Comparison of ENCODE assay signal across 7 mouse cellular contexts in genomic region chr2:59437684-59438393, GRCm38 (mm10). TPM values are rescaled to one million over a fixed set of nuclear protein-coding genes. Genes with fewer than 3 reads are reported as not detected.
DNase-seq lines count a peak whose midpoint lies in the region; ATAC-seq and TF ChIP-seq lines count a peak whose summit lies in the region.

No protein-coding gene starts in this region.

- no peak overlapping the region for H3K9ac ChIP-seq in intestine, embryonic 15.5 days
- H3K9ac ChIP-seq in stomach, embryonic 16.5 days (ENCODE audit: low read length), result peak overlapping the region; percentile 51

- H3K36me3 ChIP-seq in intestine, embryonic 15.5 days, result no peaks in the 10 kb centered on the region
- H3K36me3 ChIP-seq in stomach, embryonic 16.5 days (ENCODE audit: control insufficient read depth, insufficient read depth, low read length), result no peaks in the 10 kb centered on the region

- peaks cover 2% of the 10 kb centered on the region; the same call in 1 of the 2 replicates for H3K4me1 ChIP-seq in intestine, embryonic 15.5 days (replicated peaks)
- peaks cover 6% of the 10 kb centered on the region; the same call in 1 of the 2 replicates for H3K4me1 ChIP-seq in stomach, embryonic 16.5 days (ENCODE audit: control insufficient read depth, insufficient read depth, low read length)

- H3K9me3 ChIP-seq in intestine, embryonic 15.5 days, result no peaks in the 10 kb centered on the region
- no peaks in the 10 kb centered on the region for H3K9me3 ChIP-seq in stomach, embryonic 16.5 days (replicated peaks; ENCODE audit: control insufficient read depth, low read length)

- in situ Hi-C loops in Patski (cut with MboI; ENCODE audit: low pct_unique_long_range_greater_than_20kb), result loop anchor here (10.0 kb wide), 1 partner anchor 733 kb away; no protein-coding TSS in a partner anchor

- POLR2A ChIA-PET in Patski (lab: Charles Lee), result interaction anchor here (0.6 to 0.8 kb wide), 4 partner anchors 82 to 700 kb away, joined by 3 to 11 read pairs (median 4); no protein-coding TSS in a partner anchor

- H3K4me3 ChIP-seq in gastrocnemius, adult 2 months, result peak overlapping the region; percentile 67
- no peak overlapping the region for H3K4me3 ChIP-seq in intestine, embryonic 15.5 days (replicated peaks)
- H3K4me3 ChIP-seq in left cerebral cortex, adult 2 months, result peak overlapping the region; percentile 35
- H3K4me3 ChIP-seq in stomach, embryonic 16.5 days (replicated peaks; ENCODE audit: low read length), result peak overlapping the region; percentile 31

- no peak for TF ChIP-seq CTCF in Patski (IDR thresholded peaks at IDR 0.05)
- TF ChIP-seq CTCF in gastrocnemius, adult 2 months (IDR thresholded peaks at IDR 0.05), result no peak
- no peak for TF ChIP-seq CTCF in left cerebral cortex, adult 2 months (IDR thresholded peaks at IDR 0.05)

- 65% methylated on average over 12 of the region's 12 CpGs for whole genome bisulfite sequencing in intestine, embryonic 15.5 days
- 51% methylated on average over 12 of the region's 12 CpGs for WGBS in stomach, embryonic 16.5 days

- DNase-seq in Patski (ENCODE audit: low read depth, low spot score), result peak; percentile 84
- peak; percentile 52 for DNase-seq in brain, embryonic 18.5 days (ENCODE audit: low read depth, low spot score)
- DNase-seq in gastrocnemius, adult 2 months, result peak; percentile 62
- peak; percentile 71 for DNase-seq in left cerebral cortex, adult 2 months (ENCODE audit: extremely low spot score in 1 of 2, low spot score in 2 of 2)

- CTCF ChIA-PET in Patski (lab: Charles Lee), result interaction anchor here (0.7 to 2.8 kb wide), 12 partner anchors 28 to 757 kb away, joined by 3 to 14 read pairs (median 3); no protein-coding TSS in a partner anchor

- ATAC-seq in Patski, result peak; percentile 60
- ATAC-seq in intestine, embryonic 15.5 days, result peak; percentile 66
- peak; percentile 75 for ATAC-seq in megakaryocyte-erythroid progenitor cell, adult 5-6 weeks (replicated peaks; ENCODE audit: low FRiP score, low TSS enrichment, poor library complexity, severe bottlenecking)
- peak; percentile 62 for ATAC-seq in stomach, embryonic 16.5 days (ENCODE audit: insufficient read depth, low FRiP score)

- H3K4me2 ChIP-seq in intestine, embryonic 15.5 days (replicated peaks), result peak overlapping the region; percentile 42
- H3K4me2 ChIP-seq in stomach, embryonic 16.5 days (ENCODE audit: low read depth, low read length), result peak overlapping the region; percentile 51

- H3K27ac ChIP-seq in gastrocnemius, adult 2 months, result peak overlapping the region; percentile 89
- no peak overlapping the region for H3K27ac ChIP-seq in intestine, embryonic 15.5 days
- peak overlapping the region; percentile 45 for H3K27ac ChIP-seq in left cerebral cortex, adult 2 months
- peak overlapping the region; percentile 85 for H3K27ac ChIP-seq in stomach, embryonic 16.5 days (ENCODE audit: low read length)

- no peaks in the 10 kb centered on the region for H3K27me3 ChIP-seq in Patski
- H3K27me3 ChIP-seq in intestine, embryonic 15.5 days (replicated peaks), result no peaks in the 10 kb centered on the region
- H3K27me3 ChIP-seq in stomach, embryonic 16.5 days (ENCODE audit: control insufficient read depth, insufficient read depth, low read length), result no peaks in the 10 kb centered on the region

- intact Hi-C loops in gastrocnemius, adult 2 months (cut with DNase I), result loop anchor here (5.0 to 10.0 kb wide), 4 partner anchors 276 to 963 kb away; partner anchors contain the start of genes Ccdc148, Gm17409 and Pkp4
- intact Hi-C loops in left cerebral cortex, adult 2 months (cut with DNase I), result loop anchor here (1.0 to 5.0 kb wide), 4 partner anchors 277 to 758 kb away; partner anchors contain the start of genes Ccdc148 and Pkp4

RNA-seq across cellular contexts. Expression of gene Dapl1, which starts 46.6 kb away (rescaled TPM):
- polyA plus RNA-seq in Patski (2021), result not detected
- not detected for total RNA-seq in gastrocnemius, adult 2 months (2021)
- polyA plus RNA-seq in intestine, embryonic 15.5 days (2015; fragmentation: Nextera tagmentation; extraction: Ambion mirVana), result 0.28 TPM in 1 of 2 replicates, not detected in the other
- 1 to 10 TPM; 1.4 to 1.8 TPM for total RNA-seq in left cerebral cortex, adult 2 months (2021)
- total RNA-seq in megakaryocyte-erythroid progenitor cell, adult 5-6 weeks (2014; fragmentation: Nextera tagmentation), result not detected in 2 replicates
- total RNA-seq in megakaryocyte-erythroid progenitor cell, adult 5-6 weeks (2017), result not detected in 2 replicates
- 85.4 and 111 TPM in 2 replicates for polyA plus RNA-seq in stomach, embryonic 16.5 days (2015; fragmentation: Nextera tagmentation; extraction: Ambion mirVana)
